Mouse (Mus musculus): Measurements from ENCODE around the gene Glod5.
"Not testable (repeated sequence)": the region's sequence is repeated elsewhere in the genome, so short reads cannot be mapped to it uniquely, and the experiment has no call there.

The Glod5 gene

DNA sequence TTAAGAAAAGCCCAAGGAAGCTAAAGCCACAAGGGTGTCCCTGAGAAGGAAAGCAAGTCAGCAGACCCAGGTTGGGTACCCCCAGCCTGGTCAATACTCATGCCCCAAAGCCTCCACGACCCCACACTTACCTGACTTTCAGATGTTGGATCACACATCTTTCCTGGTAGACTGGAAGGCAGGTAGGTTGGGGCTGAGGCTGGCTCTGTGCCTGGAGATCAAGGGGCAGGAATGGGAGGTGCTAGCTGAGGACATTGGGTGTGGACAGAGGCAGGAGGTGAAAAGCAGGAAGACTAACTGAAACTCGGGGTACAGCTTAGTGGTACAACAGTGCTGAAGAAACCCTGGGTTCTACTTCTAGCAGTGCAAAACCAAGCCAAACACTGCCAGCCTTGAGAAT lies at the start of gene Glod5:
Gene Glod5 (minus strand): TSS at position 207 of the 400 bp plus-strand sequence.
- no peak for DNase-seq (ENCODE audit: extremely low spot score, low read depth, low spot score)

DNA sequence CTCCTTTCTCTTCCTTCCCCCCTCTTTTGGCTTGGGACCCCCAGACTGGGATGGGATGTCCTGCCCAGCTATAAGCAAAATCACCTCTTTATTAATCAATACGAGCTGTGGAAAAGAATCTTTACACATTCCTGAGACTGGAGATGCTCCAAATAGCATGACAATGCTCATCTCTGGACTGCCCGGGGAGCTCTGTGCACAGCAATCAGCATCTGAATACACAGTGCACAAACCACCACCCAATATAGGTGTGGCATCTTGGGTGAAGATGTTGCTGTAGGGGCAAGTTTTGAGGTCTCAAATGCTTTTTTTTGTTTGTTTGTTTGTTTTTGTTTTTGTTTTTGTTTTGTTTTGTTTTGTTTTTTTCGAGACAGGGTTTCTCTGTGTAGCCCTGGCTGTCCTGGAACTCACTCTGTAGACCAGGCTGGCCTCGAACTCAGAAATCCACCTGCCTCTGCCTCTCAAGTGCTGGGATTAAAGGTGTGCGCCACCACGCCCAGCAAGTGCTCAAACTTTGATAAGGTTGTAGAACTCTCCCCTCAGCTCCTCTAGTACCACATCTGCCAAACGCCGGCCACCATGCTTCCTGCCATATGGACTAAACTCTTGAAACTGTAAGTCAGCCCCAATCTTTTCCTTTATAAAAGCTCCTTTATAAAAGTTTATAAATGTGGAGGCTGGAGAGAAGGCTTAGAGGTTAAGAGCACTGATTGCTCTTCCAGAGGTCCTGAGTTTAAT lies 32.9 kb upstream of the Glod5 start:
- DNase-seq (ENCODE audit: extremely low spot score, low read depth, low spot score) = not testable (repeated sequence)

DNA sequence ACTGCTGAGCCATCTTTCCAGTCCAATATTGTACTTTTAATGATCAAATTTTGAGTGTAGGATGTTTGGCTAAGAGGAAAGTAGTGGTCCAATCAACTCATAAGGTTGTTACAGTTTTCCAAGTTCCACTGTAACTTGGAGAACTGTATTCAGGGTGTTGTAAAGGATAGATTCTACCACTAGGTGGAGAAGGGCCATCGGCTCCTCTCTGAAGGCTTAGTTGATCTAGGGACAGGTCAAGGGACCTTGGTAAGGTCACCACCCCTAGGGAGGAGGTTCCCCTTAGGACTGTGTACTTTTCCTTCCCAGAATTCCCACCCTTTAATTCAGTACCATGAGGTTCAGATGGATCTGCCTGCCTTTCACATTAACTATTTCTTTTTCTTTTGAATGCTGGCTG lies 14.7 kb upstream of the Glod5 start:
- DNase-seq (ENCODE audit: extremely low spot score, low read depth, low spot score) = no peak

DNA sequence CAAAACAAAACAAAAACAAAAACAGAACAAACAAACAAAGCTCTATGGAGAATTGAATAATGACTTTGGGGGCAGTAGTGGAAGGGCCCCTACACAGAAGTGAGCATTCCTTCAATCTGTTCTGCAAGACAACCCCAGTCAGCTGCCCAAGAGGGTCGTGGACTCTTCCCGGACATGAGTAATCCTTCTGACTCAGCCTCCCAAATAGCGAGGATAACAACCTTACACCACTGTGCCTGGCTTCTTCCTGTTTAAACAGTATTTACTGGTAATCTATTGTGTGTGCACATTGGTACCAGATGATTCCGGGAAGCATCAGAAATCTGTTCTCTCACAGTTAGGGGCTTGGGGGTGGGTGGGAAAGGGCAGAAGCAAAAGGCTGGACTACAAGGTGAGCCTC lies 8.5 kb upstream of the Glod5 start:
- DNase-seq (ENCODE audit: extremely low spot score, low read depth, low spot score) = no peak

DNA sequence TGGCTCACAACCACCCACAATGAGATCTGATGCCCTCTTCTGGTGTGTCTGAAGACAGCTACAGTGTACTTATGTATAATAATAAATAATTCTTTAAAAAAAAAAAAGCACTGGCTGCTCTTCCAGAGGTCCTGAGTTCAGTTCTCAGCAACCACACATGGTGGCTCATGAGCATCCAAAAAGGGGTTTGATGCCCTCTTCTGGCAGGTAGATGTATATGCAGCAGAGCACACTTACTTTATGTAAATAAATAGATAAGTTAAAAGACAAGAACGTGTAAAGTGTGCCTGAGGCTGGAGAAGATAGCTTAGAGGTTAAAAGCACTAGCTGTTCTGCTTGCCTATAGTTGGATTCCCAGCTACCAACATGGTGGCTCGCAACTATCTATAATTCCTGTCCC lies 6.5 kb upstream of the Glod5 start:
- DNase-seq (ENCODE audit: extremely low spot score, low read depth, low spot score) = no peak

DNA sequence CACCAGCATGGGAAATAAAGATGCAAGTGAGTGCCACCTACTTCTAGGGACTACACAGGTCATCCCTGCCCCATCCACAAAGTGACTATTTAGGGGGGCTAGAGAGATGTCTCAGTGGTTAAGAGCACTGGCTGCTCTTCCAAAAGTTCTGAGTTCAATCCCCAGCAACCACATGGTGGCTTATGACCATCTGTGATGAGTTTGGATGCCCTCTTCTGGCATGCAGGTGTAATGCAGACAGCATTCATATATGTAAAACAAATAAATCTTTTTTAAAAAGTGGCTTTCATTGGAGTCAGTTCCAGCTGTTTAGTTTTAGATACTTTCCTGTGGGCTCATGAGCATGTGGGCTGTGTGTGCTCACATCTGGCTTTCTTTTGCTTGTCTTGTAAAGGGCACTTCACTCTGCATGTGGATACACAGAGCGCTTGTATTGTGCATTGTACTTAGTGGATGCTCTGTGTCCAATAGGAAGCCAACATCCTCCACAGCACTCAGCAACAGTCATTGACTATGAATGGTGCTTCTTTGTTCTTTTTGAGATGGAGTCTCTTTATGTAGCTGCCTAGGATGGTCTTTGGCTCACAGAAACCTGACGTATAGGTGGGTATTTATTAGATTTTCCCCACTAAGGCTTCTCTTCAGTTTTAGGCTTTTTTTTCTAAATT lies 2.0 kb upstream of the Glod5 start:
- no peak for DNase-seq (ENCODE audit: extremely low spot score, low read depth, low spot score)

DNA sequence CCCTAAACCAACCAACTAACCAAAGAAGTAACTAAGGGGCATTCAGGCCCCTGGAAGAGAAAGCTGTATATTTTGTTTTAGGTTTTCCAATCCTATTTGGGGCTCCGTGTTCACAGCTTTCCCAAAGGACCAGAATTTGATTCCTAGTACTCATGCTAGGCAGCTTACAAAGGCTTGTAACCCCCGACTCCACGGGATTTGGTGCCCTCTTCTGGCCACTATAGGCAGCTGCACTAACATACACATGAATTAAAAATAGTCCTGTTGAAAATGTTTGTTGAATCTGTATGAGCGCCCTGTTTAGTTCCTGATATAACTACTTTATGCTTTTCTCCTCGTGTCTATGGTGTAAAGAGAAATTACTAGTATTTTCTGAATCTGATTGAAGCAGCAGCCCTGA lies 1.1 kb downstream of the Glod5 start:
- DNase-seq (ENCODE audit: extremely low spot score, low read depth, low spot score) = no peak

DNA sequence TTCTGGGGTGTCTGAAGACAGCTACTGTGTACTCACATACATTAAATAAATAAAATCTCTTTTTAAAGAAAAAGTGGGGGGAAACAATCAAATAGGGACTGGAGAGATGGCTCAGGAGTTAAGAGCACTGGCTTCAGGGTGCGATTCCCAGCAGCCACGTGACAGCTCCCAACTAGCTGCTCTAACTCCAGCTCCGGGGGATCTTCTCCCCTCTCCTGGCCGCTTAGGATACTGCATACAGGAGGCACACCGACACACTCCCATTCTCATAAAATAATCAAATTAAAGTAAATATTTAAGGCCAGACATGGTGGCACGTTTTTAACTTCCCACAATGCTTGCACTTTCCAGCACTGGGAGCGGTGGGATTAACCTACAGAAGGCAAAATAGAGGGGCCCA lies 2.6 kb downstream of the Glod5 start:
- DNase-seq (ENCODE audit: extremely low spot score, low read depth, low spot score) = not testable (repeated sequence)

DNA sequence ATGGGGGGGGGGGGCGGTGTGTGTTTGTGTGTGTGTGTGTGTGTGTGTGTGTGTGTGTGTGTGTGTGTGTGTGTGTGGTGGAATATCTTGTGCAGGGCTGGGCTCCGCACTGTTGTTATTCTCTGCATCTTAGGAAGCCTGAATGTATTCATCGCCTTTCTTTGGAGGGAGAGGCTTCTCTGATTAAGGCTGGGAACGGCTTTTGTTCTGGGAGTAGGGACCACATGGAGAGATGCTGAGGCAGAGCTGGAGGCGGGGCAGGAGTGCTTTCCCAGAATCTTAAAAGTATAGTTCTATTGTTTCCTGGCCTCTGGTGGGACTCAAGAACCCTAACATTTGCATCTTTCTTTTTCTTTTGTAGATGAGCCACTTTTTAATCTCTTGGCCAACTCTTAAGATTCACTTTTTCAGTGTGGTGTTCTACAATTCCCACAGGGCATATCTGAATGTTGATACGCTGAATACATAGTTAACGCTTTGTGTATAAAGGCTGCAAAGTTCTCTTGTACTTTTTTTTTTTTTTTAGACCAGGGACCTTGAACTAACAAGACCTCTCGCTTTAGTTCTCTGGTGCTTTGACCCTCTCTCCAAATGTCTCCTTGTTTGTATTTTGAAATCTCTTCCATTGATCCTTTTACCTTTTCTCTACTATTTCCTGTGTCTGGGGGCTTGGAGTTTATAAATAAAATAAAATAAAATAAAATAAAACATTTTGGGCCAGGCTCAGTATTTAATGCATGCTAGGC lies 4.5 kb downstream of the Glod5 start:
- DNase-seq (ENCODE audit: extremely low spot score, low read depth, low spot score) = no peak

DNA sequence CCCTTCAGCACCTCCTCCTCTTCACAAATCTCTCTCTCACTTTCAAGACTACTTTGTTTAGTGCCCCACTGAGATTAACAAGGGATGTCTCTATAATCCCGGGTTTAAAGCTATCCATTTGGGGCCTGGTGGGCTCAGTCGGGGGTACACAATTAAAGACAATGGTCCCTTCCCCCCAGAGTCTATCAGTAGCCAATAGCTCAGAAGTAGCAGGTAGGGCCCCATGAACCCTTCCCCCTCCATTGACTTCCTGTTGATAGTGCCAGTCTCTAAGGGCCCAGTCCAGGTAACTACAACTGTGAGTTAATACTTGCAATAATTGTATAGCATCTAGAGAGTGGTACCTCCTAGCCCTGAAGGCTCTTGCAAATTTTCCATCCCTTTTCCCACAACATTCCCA lies 5.1 kb downstream of the Glod5 start:
- no peak for DNase-seq (ENCODE audit: extremely low spot score, low read depth, low spot score)

DNA sequence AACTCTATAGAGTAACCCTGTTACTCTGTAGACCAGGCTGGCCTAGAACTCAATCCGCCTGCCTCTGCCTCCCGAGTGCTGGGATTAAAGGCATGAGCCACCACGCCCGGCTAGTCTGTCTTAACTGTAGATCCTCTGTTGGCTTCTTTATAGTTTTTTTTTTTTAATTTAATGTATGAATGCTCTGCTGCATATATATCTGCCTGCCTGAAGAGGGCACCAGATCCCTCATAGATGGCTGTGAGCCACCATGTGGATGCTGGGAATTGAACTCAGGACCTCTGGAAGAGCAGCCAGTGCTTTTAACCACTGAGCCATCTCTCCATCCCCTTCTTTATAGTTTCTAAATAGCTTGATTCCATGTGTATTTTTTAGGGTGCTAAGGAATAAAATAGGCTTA lies 8.9 kb downstream of the Glod5 start:
- not testable (repeated sequence) for DNase-seq (ENCODE audit: extremely low spot score, low read depth, low spot score)

DNA sequence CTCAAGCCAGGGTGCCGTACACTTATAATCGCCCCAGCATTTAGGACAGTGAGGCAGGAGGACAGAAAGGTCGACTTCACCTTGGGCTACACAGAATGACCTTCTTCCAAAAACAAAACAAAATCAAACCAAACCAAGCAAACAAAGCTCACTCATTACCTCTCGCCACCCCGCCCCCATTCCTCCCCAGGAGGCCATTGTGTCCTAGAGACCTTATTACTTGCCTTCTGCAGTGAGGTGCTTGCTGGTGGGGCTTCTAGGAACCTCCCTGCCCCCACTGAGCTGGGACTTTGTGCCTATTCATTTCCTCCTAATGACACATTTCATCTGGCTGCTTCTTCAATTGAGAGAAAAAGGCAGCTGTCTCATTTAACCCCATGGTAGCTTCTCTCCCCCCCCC lies 9.7 kb downstream of the Glod5 start:
- DNase-seq (ENCODE audit: extremely low spot score, low read depth, low spot score) = no peak

DNA sequence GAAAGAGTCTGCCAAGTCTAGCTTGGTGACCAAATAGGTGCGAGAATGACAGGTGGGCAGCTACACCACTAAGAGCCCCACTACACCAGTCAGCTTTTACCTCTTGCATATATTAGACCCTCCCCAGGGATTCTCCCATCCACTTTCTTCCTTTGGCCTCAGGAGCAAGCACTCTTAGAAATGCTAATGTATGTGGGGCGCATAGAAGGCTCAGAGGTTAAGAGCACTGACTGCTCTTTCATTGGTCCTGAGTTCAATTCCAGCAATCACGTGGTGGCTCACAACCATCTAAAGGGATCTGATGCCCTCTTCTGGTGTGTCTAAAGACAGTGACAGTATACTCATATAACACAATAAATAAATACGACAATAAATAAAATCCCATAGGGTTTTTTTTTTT lies 15.3 kb downstream of the Glod5 start:
- DNase-seq (ENCODE audit: extremely low spot score, low read depth, low spot score) = no peak

DNA sequence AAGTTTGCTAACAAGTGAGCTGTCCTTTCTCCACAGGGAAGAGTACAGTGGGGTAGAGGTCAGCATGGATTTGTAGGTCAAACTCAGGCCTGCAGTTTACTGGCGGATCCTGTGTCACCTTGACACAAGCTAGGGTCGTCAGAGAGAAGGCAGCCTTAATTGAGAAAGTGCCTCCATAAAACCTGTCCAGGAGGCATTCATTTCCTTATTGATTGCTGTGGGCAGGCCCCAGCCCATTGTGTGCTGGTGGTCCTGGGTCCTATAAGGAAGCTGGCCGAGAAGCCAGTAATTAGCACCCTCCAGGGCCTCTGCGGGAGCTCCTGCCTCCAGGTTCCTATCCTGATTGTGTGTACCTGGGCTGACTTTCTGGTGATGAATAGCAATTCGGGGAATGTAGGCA lies 16.3 kb downstream of the Glod5 start:
- DNase-seq (ENCODE audit: extremely low spot score, low read depth, low spot score) = no peak

DNA sequence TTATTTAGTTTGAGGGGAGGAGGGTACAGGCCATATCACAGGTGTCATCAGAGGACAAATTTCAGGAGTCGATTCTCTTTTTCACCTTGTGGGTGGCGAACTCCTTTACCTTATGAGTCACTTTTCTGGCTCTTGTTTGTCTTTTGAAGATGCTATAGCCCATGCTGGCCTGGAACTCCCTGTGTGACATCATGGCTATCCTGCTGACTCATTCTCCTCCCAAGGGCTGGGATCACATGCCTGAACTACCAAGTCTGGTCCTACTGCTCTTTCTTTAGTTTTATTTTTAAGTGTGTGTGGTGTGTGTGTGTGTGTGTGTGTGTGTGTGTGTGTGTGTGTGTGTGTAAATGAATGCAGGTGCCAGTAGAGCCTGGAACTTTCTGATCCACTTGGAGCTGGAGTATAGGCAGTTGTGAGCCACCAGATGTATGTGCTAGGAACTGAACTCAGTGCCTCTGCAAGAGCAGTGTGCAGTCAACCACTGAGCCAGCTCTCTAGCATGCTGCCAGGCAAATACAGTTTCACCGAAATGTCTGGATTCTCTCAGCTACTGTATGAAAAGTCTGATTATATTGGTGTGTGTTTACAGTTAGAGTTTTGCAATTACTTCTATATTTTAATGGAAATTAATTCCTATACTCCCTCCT lies 17.6 kb downstream of the Glod5 start:
- no peak for DNase-seq (ENCODE audit: extremely low spot score, low read depth, low spot score)

DNA sequence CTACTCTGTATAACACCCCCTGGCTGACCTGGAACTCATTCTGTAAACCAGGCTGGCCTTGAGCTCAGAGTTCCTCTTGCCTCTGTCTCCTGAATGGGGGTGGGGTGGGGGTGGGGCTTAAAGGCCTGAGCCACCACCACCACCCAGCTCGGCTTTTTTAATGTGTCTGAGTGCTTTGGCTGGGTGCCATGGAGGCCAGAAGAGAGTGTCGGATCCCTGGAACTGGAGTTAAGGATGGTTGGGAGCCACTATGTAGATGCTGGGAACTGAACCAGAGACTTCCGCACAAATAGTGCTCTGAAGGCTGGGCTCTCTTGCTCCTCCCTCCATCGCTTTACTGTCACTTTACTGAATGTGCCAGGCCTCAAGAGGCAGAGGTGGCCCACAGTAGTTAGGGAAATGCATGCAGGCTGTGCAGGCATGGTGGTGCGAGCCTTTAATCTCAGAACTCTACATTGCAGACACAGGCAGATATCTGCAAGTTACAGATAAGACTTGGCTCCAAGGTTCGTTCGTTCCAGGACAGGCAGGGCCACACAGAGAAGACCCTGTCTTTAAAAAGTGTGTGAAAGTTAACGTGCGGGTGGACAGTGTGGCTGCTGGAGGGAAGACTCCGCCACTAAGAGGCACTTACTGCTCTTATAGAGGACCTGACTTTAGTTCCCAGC lies 25.1 kb downstream of the Glod5 start:
- no peak for DNase-seq (ENCODE audit: extremely low spot score, low read depth, low spot score)

DNA sequence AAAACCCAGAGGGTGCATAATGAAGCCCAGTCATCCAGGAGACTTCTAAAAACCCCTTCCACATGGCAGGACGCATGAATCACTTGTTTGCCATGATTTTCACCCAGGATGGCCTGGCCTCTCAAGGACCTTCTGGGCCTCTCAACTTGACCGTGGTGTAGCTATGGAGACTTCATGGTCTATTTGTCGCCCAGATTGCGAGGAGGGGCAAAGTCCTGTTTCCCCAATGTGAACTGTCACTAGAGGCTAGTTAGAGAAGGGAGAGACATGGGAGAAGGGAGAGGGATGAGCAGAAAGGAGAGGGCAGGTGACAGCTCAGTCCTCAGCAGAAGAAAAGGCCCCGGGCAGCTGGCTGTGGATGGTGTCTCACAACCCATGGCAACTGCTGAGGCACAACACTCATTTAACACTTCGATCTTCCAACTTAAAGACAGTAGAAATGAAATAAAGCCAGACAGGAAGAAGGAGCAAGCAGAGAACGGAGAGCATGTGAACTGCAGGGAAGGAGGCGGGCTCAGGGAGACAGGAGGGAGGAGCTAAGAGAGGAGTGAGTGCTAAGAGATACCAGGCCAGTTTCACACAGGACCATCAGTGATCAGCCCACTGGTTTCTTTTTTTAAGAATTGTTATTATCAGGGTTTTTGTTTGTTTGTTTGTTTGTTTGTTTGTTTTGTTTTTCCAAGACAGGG lies 25.8 kb downstream of the Glod5 start:
- DNase-seq (ENCODE audit: extremely low spot score, low read depth, low spot score) = no peak

DNA sequence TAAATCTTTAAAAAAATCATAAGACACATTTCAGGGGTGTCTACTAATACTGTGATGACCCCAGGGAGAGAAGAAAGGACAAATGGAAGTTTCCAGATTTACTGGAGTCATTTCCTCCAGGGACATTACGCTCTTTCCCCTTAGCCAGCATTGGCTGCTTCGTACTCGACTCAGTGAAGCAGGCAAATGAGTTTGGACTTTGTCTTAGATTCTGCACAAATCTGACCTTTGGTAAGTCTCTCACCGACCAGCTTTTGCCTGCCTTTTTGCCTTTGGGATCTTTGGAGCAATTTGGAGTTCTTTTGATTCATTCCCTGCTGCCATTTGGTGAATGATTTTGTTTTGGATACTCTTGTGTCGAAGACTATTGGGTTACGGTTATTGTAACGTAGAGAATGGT lies 36.9 kb downstream of the Glod5 start:
- no peak for DNase-seq (ENCODE audit: extremely low spot score, low read depth, low spot score)

DNA sequence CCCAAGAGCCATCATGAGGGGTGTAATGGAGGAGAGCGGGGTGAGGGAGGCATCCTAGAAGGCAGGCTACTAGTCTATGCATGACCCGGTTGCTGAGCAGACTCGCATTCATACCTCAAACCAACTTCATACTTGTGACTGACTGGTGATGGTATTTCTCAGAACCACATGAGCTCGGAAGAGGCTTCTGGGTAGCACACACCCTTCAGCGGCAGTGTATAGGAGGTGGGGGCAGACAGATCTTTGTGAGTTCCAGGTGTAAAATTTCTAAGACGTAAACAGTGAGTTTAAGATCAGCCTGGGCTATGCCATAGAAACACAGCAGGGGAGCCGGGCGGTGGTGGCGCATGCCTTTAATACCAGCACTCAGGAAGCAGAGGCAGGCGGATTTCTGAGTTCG lies 40.4 kb downstream of the Glod5 start, which contains the start of gene Gata1:
Gene Gata1 (minus strand): TSS at position 180 of the 400 bp plus-strand sequence.
- no peak for DNase-seq (ENCODE audit: extremely low spot score, low read depth, low spot score)

DNA sequence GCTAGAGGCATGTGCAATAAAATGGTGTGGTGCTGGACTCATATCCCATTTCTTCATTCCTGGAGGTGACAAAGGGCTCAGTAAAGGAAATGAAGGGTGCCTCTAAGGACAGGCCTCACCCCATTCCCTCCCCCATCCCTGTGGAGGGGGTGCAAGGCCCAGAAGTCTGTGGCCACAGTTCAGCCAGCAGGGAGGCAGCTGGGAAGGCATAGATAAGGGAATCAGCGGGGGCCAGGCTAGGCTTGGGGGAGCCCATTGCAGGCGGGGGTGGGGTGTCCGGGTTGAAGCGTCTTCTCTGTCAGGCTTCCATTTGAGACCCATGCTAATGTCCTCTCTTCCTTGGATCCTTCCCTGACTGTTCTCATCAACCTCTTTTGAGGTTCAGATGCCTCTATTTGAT lies 47.0 kb downstream of the Glod5 start:
- no peak for DNase-seq (ENCODE audit: extremely low spot score, low read depth, low spot score)

All from hindlimb bud, embryonic 11.5 days (tissue).